Mouse (Mus musculus) neural tube, embryonic 15.5 days (tissue): ENCODE data around the gene Axin1. TPM values are rescaled to one million over a fixed set of nuclear protein-coding genes. Genes with fewer than 3 reads are reported as not detected.
"Not testable (repeated sequence)": the region's sequence is repeated elsewhere in the genome, so short reads cannot be mapped to it uniquely, and the experiment has no call there.

Experiments
- ATAC-seq: fragments of 200-750 bp; cut with Nextera tagmentation; 2 replicates; pipeline ENCODE4 v1.8.0; 2017; ENCODE audit warnings: mild to moderate bottlenecking, moderate TSS enrichment, moderate library complexity; ENCODE audit not compliant: low FRiP score
- H3K27ac ChIP-seq: fragments of 300-500 bp; sonication (generic); replicated peaks from 2 replicates; pipeline ENCODE4 v1.5.1; 2015; ENCODE audit warnings: mild to moderate bottlenecking, inconsistent platforms
- H3K27me3 ChIP-seq: fragments of 300-500 bp; sonication (generic); replicated peaks from 2 replicates; pipeline ENCODE4 v1.6.1; 2015; ENCODE audit warnings: inconsistent platforms
- H3K36me3 ChIP-seq: fragments of 300-500 bp; sonication (generic); 2 replicates; pipeline ENCODE4 v1.6.1; 2015; ENCODE audit warnings: inconsistent platforms
- H3K4me1 ChIP-seq: fragments of 300-500 bp; sonication (generic); 2 replicates; pipeline ENCODE4 v1.6.1; 2015; ENCODE audit warnings: inconsistent platforms
- H3K4me2 ChIP-seq: fragments of 300-500 bp; sonication (generic); 2 replicates; pipeline ENCODE4 v1.6.1; 2015; ENCODE audit warnings: inconsistent platforms, mild to moderate bottlenecking, moderate library complexity
- H3K4me3 ChIP-seq: fragments of 300-500 bp; sonication (generic); replicated peaks from 2 replicates; pipeline ENCODE4 v1.5.1; 2015; ENCODE audit warnings: mild to moderate bottlenecking, inconsistent platforms
- H3K9ac ChIP-seq: fragments of 300-500 bp; sonication (generic); replicated peaks from 2 replicates; pipeline ENCODE4 v1.6.1; 2015; ENCODE audit warnings: mild to moderate bottlenecking, inconsistent platforms
- H3K9me3 ChIP-seq: fragments of 300-500 bp; sonication (generic); replicated peaks from 2 replicates; pipeline ENCODE4 v1.6.1; 2016; ENCODE audit warnings: inconsistent platforms
- WGBS: fragments of 180-500 bp; shearing (Covaris S2); methylation state at CpG from one replicate; pipeline ENCODE4 v1.1.7; 2015; ENCODE audit warnings: mixed read lengths; 5-methylcytosine and 5-hydroxymethylcytosine counted together
- polyA plus RNA-seq: library from polyadenylated mRNA; unstranded; fragments of >200 nt; fragmentation: Nextera tagmentation; extraction: Ambion mirVana; gene quantifications from 2 replicates; pipeline ENCODE4 v1.2.1, GENCODE M21; 2015

Axin1 gene
- polyA plus RNA-seq, 1 experiment from 2014 or later, result 13.1 TPM

DNA sequence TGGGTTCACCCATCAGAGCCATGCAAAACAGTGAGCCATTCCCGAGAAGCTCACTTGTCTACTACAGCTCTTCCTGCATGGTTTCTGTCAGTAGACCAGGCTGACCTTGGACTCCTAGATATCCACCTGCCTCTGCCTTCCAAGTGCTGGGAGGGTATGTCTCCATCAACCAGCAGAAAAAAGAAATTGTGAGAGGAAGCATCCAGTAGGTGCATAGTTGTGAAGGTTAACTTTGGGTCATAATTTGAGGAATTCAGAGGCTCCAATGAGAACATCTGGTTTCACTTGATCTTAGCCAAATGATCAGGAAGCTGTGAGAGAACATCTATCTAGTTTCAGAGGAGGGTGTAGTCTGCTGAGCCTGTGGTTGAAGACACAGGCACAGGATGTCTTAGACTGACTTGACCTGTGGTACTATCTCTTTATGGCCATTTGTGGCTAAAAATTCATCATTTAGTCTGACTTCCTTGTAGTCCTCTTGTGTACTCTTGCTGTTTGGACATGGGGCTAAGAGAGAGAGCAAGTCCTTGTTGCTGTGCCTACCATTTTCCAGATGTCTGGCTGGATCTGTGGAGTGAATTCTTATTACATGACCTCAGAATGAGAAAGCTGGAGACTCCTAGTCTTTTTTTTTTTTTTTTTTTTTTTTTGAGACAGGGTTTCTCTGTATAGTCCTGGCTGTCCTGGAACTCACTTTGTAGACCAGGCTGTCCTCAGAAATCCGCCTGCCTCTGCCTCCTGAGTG is 13.6 kb downstream of the Axin1 start:
- WGBS, result 100% methylated on average over 2 of the region's 2 CpGs
- ATAC-seq, result no peak
- Histone ChIP-seq H3K4me1 (no peaks in the 10 kb centered on the region), H3K9ac (no peak overlapping the region), H3K27ac (no peak overlapping the region), H3K4me3 (no peak overlapping the region), H3K4me2 (no peak overlapping the region), H3K9me3 (no peaks in the 10 kb centered on the region), H3K27me3 (no peaks in the 10 kb centered on the region), H3K36me3 (peaks cover 17% of the 10 kb centered on the region)

DNA sequence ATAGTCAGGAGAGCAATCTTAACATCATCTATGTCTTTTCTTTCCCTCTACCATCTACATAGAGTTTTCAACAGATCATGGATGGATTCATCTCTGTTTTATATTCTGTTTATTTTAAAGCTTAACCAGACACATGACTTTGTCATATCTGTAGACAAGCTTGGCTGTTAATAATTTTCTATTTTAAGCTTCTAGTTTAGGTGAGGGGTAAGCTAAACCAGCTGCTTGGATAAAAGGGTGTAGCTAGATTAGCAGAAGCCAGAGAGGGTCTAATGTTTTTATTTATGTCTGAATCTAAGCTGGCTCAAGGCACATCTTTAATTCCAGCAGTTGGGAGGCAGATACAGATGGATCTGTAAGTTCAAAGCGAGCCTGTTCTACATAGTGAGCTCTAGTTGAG is 24.2 kb downstream of the Axin1 start:
- Histone ChIP-seq H3K4me3 (no peak overlapping the region), H3K9ac (no peak overlapping the region), H3K27me3 (no peaks in the 10 kb centered on the region), H3K4me2 (no peak overlapping the region), H3K36me3 (peaks cover 7% of the 10 kb centered on the region; the same call in 1 of the 2 replicates), H3K9me3 (no peaks in the 10 kb centered on the region), H3K4me1 (peaks cover 13% of the 10 kb centered on the region; the same call in 1 of the 2 replicates), H3K27ac (no peak overlapping the region)
- no peak for ATAC-seq
- 85% methylated on average over 1 of the region's 1 CpGs for WGBS

GRCm38 (mm10) chr17:26168039-26168438 is 29.6 kb downstream of the Axin1 start:
- H3K27ac ChIP-seq, result no peak overlapping the region
- ATAC-seq, result no peak
- no peaks in the 10 kb centered on the region for H3K9me3 ChIP-seq
- WGBS, result 90% methylated on average over 2 of the region's 2 CpGs
- no peak overlapping the region for H3K4me3 ChIP-seq
- no peak overlapping the region for H3K4me2 ChIP-seq
- peaks cover 13% of the 10 kb centered on the region; the same call in 1 of the 2 replicates for H3K4me1 ChIP-seq
- H3K27me3 ChIP-seq, result no peaks in the 10 kb centered on the region
- no peak overlapping the region for H3K9ac ChIP-seq
- peaks cover 8% of the 10 kb centered on the region; the same call in 1 of the 2 replicates for H3K36me3 ChIP-seq

- H3K9me3 ChIP-seq, H3K4me2 ChIP-seq, H3K27ac ChIP-seq, H3K9ac ChIP-seq, ATAC-seq, H3K4me1 ChIP-seq, H3K27me3 ChIP-seq, H3K4me3 ChIP-seq: not testable (repeated sequence)
- 89% methylated on average over 2 of the region's 2 CpGs for WGBS
- H3K36me3 ChIP-seq, result peaks cover 29% of the 10 kb centered on the region
Observed at GRCm38 (mm10) chr17:26175248-26175647, 36.8 kb downstream of the Axin1 start.

- H3K9me3 ChIP-seq, result no peaks in the 10 kb centered on the region
- H3K27ac ChIP-seq, result no peak overlapping the region
- no peaks in the 10 kb centered on the region for H3K4me1 ChIP-seq
- no peak overlapping the region for H3K4me2 ChIP-seq
- H3K4me3 ChIP-seq, result no peak overlapping the region
- no peaks in the 10 kb centered on the region for H3K27me3 ChIP-seq
- no peak overlapping the region for H3K9ac ChIP-seq
- peaks cover 35% of the 10 kb centered on the region for H3K36me3 ChIP-seq
- no peak for ATAC-seq
Observed at GRCm38 (mm10) chr17:26178611-26179010, 40.1 kb downstream of the Axin1 start.

DNA sequence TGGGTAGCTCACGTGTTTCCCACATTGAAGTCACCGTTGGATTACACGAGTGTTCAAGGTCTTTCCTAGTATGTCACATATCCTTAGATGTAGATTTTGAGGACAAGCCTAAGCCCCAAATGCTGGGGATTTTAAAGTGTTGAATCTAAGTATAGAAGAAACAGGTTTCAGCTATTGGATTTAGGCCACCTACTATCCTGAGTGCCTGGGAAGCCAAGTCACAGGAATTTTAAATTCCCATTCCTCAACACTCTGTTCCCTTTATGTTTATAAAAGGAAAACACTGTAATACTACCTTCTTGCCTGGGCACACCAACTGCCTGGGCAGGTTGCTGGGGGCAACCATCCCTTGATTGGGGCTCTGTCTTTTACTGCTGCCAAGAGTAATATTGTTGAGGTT is 42.7 kb downstream of the Axin1 start:
- H3K27ac ChIP-seq, result no peak overlapping the region
- ATAC-seq, result no peak
- no peak overlapping the region for H3K4me3 ChIP-seq
- no peaks in the 10 kb centered on the region for H3K27me3 ChIP-seq
- peaks cover 41% of the 10 kb centered on the region for H3K36me3 ChIP-seq
- no peak overlapping the region for H3K4me2 ChIP-seq
- H3K9me3 ChIP-seq, result no peaks in the 10 kb centered on the region
- H3K4me1 ChIP-seq, result no peaks in the 10 kb centered on the region
- WGBS, result 97% methylated on average over 3 of the region's 3 CpGs
- H3K9ac ChIP-seq, result no peak overlapping the region

DNA sequence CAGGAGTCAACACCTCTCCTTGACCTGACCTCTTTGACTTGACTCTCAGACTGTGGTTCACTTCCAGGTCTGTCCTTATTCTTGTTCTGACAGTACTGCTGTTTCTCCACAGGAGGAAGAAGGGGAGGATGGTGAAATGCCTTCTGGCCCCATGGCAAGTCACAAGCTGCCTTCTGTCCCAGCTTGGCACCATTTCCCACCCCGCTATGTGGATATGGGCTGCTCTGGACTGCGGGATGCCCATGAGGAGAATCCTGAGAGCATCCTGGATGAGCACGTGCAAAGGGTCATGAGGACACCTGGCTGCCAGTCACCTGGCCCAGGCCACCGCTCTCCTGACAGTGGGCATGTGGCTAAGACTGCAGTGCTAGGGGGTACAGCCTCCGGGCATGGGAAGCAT is 49.1 kb downstream of the Axin1 start:
- H3K9ac ChIP-seq, result no peak overlapping the region
- no peaks in the 10 kb centered on the region for H3K4me1 ChIP-seq
- H3K27me3 ChIP-seq, result no peaks in the 10 kb centered on the region
- ATAC-seq, result no peak
- peaks cover 84% of the 10 kb centered on the region for H3K36me3 ChIP-seq
- no peaks in the 10 kb centered on the region for H3K9me3 ChIP-seq
- H3K27ac ChIP-seq, result no peak overlapping the region
- WGBS, result 96% methylated on average over 5 of the region's 5 CpGs
- H3K4me2 ChIP-seq, result no peak overlapping the region
- H3K4me3 ChIP-seq, result no peak overlapping the region

DNA sequence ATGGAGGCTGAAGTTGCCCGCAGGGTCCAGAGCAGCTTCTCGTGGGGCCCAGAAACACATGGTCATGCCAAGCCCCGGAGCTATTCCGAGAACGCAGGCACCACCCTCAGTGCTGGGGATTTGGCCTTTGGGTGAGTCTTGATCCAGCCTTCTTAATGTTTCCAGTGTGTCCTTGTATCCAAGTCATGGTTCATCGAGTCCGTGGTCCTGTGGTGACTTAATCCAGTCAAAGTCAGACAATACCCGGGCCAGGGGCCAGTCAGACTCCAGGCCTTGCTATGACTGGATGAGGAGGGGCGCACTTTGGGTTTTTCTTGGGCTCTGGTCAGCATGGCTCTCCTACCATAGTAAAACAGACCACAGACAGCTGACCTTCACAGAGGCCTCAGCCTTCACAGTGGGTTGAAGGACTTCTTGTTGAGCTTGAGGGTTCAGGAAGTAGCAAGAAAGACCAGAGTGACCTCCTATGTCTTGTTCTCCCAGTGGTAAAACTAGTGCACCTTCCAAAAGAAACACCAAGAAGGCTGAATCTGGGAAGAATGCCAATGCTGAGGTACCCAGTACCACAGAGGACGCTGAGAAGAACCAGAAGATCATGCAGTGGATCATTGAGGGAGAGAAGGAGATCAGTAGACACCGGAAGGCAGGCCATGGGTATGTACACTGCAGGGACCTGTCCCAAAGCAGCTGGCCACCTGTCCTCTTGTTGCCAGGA is 49.8 kb downstream of the Axin1 start:
- Histone ChIP-seq H3K4me3 (no peak overlapping the region), H3K27me3 (no peaks in the 10 kb centered on the region), H3K4me2 (no peak overlapping the region), H3K9ac (no peak overlapping the region), H3K9me3 (no peaks in the 10 kb centered on the region), H3K4me1 (no peaks in the 10 kb centered on the region), H3K36me3 (peaks cover 87% of the 10 kb centered on the region), H3K27ac (no peak overlapping the region)
- ATAC-seq, result no peak
- WGBS, result 96% methylated on average over 11 of the region's 11 CpGs

GRCm38 (mm10) chr17:26191486-26191885 is 53.0 kb downstream of the Axin1 start:
- not testable (repeated sequence) for H3K27me3 ChIP-seq, H3K4me2 ChIP-seq, H3K4me3 ChIP-seq, H3K9ac ChIP-seq, ATAC-seq, H3K4me1 ChIP-seq, H3K27ac ChIP-seq, H3K9me3 ChIP-seq
- H3K36me3 ChIP-seq, result peaks cover 90% of the 10 kb centered on the region
- WGBS, result 92% methylated on average over 7 of the region's 7 CpGs

- H3K27me3 ChIP-seq, result no peaks in the 10 kb centered on the region
- H3K4me2 ChIP-seq, result no peak overlapping the region
- H3K36me3 ChIP-seq, result peaks cover 92% of the 10 kb centered on the region
- H3K9me3 ChIP-seq, result no peaks in the 10 kb centered on the region
- no peak overlapping the region for H3K4me3 ChIP-seq
- no peak for ATAC-seq
- no peak overlapping the region for H3K9ac ChIP-seq
- no peak overlapping the region for H3K27ac ChIP-seq
- H3K4me1 ChIP-seq, result no peaks in the 10 kb centered on the region
- 99% methylated on average over 15 of the region's 15 CpGs for WGBS
Observed at GRCm38 (mm10) chr17:26192481-26193190, 54.1 kb downstream of the Axin1 start.

GRCm38 (mm10) chr17:26198892-26199291 is 60.4 kb downstream of the Axin1 start, which contains the start of gene Pdia2:
TSS of gene Pdia2 (minus strand) at chr17:26199087.
- peaks cover 40% of the 10 kb centered on the region for H3K36me3 ChIP-seq
- 88% methylated on average over 4 of the region's 4 CpGs for WGBS
- no peak within 1 kb of the TSS for H3K27ac ChIP-seq
- no peaks in the 10 kb centered on the region for H3K9me3 ChIP-seq
- ATAC-seq, result no peak
- peak within 1 kb of the TSS; percentile 96 for H3K4me2 ChIP-seq
- H3K4me3 ChIP-seq, result peak within 1 kb of the TSS; percentile 62
- peaks cover 36% of the 10 kb centered on the region for H3K4me1 ChIP-seq
- peaks cover 47% of the 10 kb centered on the region for H3K27me3 ChIP-seq
- no peak within 1 kb of the TSS for H3K9ac ChIP-seq
